Mouse (Mus musculus): Measurements from ENCODE around the gene Myo5a. TPM values are rescaled to one million over a fixed set of nuclear protein-coding genes. Genes with fewer than 3 reads are reported as not detected.

Myo5a gene
- polyA plus RNA-seq, 1 experiment from 2014 or later = 8.6 TPM

DNA sequence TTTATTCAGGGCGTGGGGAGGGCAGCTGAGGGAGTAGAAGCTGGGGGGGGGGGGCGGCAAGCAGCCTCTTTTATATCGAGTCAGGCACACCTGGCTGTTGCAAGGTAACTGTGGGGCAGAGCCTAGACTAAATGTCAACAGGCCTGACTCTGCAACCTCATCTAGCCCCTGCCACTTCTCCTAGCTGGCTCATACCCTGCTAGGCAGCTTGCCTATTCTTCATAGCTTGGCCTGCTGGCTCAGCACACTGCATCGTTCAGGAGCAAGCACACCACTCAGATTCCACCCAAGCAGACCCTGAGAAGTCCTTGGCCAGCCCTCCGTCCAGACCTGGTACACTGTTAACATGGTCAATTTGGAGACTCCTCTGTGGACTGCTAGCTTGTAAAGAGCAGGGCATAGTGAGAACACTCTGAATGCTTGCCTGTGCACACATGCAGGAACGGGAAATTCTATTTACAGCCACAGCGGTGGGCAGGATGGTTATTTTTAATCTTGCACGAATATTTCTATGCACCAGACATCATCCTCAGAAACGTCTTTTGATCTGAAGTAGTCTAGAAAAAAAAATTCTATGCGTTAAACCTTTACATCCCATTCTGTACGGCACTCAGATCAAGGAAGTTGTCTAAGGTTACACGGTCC, 164.3 kb downstream of the Myo5a start:
- Histone ChIP-seq H3K36me3 (ENCODE audit: control insufficient read depth, insufficient read depth, low read length) (no peaks in the 10 kb centered on the region), H3K9ac (ENCODE audit: low read length) (peak overlapping the region; percentile 39), H3K4me2 (ENCODE audit: low read depth, low read length) (peak overlapping the region; percentile 54), H3K27me3 (ENCODE audit: control insufficient read depth, insufficient read depth, low read depth, low read length) (peaks cover 7% of the 10 kb centered on the region; the same call in 1 of the 2 replicates), H3K9me3 (ENCODE audit: control insufficient read depth, low read length) (no peaks in the 10 kb centered on the region), H3K4me3 (ENCODE audit: low read length) (peak overlapping the region; percentile 22), H3K4me1 (replicated peaks; ENCODE audit: control insufficient read depth, insufficient read depth, low read length) (peaks cover 9% of the 10 kb centered on the region), H3K27ac (ENCODE audit: low read length) (peak overlapping the region; percentile 92)
- ATAC-seq (ENCODE audit: low read depth) = peak; percentile 27
- 44% methylated on average over 12 of the region's 12 CpGs for WGBS

- Histone ChIP-seq H3K27me3 (ENCODE audit: control insufficient read depth, insufficient read depth, low read depth, low read length) (peaks cover 5% of the 10 kb centered on the region; the same call in 1 of the 2 replicates), H3K4me2 (ENCODE audit: low read depth, low read length) (peak overlapping the region; percentile 54)
- WGBS = 37% methylated on average over 2 of the region's 2 CpGs
Observed at GRCm38 (mm10) chr9:75235696-75236095, 164.9 kb downstream of the Myo5a start.

DNA sequence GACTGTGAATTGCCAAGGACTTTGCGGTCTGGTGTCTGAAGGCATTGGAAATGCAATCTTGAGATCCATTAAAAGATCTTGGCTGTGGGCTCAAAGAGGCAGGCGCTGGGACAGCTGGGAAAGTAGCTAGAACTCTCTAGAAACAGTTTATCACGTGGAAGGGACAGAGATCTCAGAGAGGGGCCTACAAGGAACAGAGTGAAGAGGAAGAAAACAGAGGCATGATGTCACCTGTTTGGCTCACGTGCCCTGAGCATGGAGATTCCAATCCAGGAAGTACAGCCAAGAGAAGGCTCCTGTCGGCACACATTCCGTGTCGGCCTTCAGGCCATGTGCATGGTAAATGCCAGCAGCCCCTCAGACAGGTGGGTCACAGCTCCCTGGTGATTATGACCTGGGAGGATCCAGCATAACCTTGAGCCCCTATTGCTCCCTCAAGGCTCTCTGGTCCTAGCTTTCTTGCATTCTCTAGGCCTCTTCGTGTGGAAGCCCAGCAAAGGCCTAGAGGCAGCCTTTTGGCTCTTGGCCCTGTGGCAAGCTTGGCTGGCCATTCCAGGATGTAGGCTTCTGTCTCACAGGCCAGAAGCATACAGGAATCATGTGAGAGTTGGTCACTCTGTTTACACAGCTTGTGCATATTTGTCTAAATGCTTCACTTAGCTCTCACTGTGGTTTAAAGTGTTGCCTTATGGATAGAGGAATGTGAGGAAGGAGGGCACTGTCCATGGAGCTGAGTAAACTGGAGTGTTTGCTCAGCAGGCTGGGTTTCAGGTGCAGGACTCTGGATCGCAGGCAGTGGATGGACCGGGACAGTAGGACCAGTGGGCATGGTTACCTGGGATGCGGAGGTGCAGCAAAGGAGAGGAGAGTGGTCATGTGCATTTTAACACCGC, 165.8 kb downstream of the Myo5a start:
- H3K4me2 ChIP-seq (ENCODE audit: low read depth, low read length) = no peak overlapping the region
- ATAC-seq (ENCODE audit: low read depth) = peak; percentile 80
- no peak overlapping the region for H3K9ac ChIP-seq (ENCODE audit: low read length)
- H3K27ac ChIP-seq (ENCODE audit: low read length) = peak overlapping the region; percentile 92
- H3K4me1 ChIP-seq (replicated peaks; ENCODE audit: control insufficient read depth, insufficient read depth, low read length) = peaks cover 9% of the 10 kb centered on the region
- 65% methylated on average over 12 of the region's 12 CpGs for WGBS
- H3K27me3 ChIP-seq (ENCODE audit: control insufficient read depth, insufficient read depth, low read depth, low read length) = peaks cover 5% of the 10 kb centered on the region; the same call in 1 of the 2 replicates
- H3K36me3 ChIP-seq (ENCODE audit: control insufficient read depth, insufficient read depth, low read length) = no peaks in the 10 kb centered on the region
- no peaks in the 10 kb centered on the region for H3K9me3 ChIP-seq (ENCODE audit: control insufficient read depth, low read length)
- H3K4me3 ChIP-seq (ENCODE audit: low read length) = no peak overlapping the region

More at GRCm38 (mm10) chr9:75235696-75236095, 164.9 kb downstream of the Myo5a start:
- no peaks in the 10 kb centered on the region for H3K36me3 ChIP-seq (ENCODE audit: control insufficient read depth, insufficient read depth, low read length)
- peak overlapping the region; percentile 39; the same call in 1 of the 2 replicates for H3K9ac ChIP-seq (ENCODE audit: low read length)
- peak overlapping the region; percentile 92 for H3K27ac ChIP-seq (ENCODE audit: low read length)
- no peaks in the 10 kb centered on the region for H3K9me3 ChIP-seq (ENCODE audit: control insufficient read depth, low read length)
- no peak for ATAC-seq (ENCODE audit: low read depth)
- peak overlapping the region; percentile 22 for H3K4me3 ChIP-seq (ENCODE audit: low read length)
- peaks cover 9% of the 10 kb centered on the region for H3K4me1 ChIP-seq (replicated peaks; ENCODE audit: control insufficient read depth, insufficient read depth, low read length)

GRCm38 (mm10) chr9:75238179-75238578, 167.4 kb downstream of the Myo5a start:
- no peak overlapping the region for H3K4me3 ChIP-seq (ENCODE audit: low read length)
- no peak for ATAC-seq (ENCODE audit: low read depth)
- no peak overlapping the region for H3K9ac ChIP-seq (ENCODE audit: low read length)
- no peaks in the 10 kb centered on the region for H3K36me3 ChIP-seq (ENCODE audit: control insufficient read depth, insufficient read depth, low read length)
- no peaks in the 10 kb centered on the region for H3K27me3 ChIP-seq (ENCODE audit: control insufficient read depth, insufficient read depth, low read depth, low read length)
- no peak overlapping the region for H3K4me2 ChIP-seq (ENCODE audit: low read depth, low read length)
- peaks cover 10% of the 10 kb centered on the region for H3K4me1 ChIP-seq (replicated peaks; ENCODE audit: control insufficient read depth, insufficient read depth, low read length)
- WGBS = 76% methylated on average over 3 of the region's 3 CpGs
- H3K27ac ChIP-seq (ENCODE audit: low read length) = no peak overlapping the region
- H3K9me3 ChIP-seq (ENCODE audit: control insufficient read depth, low read length) = no peaks in the 10 kb centered on the region

DNA sequence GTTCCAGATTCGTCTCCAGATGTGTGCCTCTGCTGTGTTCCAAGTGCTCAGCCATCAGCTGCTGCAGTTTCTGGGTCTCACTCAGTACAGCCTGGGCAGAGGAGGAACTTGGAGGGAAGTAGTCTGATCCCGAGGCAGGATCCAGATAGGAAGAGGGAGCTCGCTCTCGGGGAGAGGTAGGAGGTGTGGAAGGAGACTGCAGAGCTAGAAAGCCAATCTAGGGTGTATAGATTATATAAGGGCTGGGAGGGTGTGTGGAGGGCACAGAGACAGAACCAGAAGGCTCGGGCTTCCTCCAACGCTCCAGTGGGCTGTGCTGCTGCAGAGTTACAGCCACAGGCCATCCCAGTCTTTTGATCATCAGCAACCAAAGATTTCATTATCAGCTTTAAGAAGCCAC, 172.2 kb downstream of the Myo5a start:
- H3K4me3 ChIP-seq (ENCODE audit: low read length) = no peak overlapping the region
- peaks cover 11% of the 10 kb centered on the region for H3K4me1 ChIP-seq (replicated peaks; ENCODE audit: control insufficient read depth, insufficient read depth, low read length)
- 48% methylated on average over 6 of the region's 6 CpGs for WGBS
- H3K27me3 ChIP-seq (ENCODE audit: control insufficient read depth, insufficient read depth, low read depth, low read length) = no peaks in the 10 kb centered on the region
- peaks cover 3% of the 10 kb centered on the region; the same call in 1 of the 2 replicates for H3K36me3 ChIP-seq (ENCODE audit: control insufficient read depth, insufficient read depth, low read length)
- H3K4me2 ChIP-seq (ENCODE audit: low read depth, low read length) = no peak overlapping the region
- ATAC-seq (ENCODE audit: low read depth) = no peak
- H3K9me3 ChIP-seq (ENCODE audit: control insufficient read depth, low read length) = no peaks in the 10 kb centered on the region
- no peak overlapping the region for H3K9ac ChIP-seq (ENCODE audit: low read length)
- peak overlapping the region; percentile 58 for H3K27ac ChIP-seq (ENCODE audit: low read length)

DNA sequence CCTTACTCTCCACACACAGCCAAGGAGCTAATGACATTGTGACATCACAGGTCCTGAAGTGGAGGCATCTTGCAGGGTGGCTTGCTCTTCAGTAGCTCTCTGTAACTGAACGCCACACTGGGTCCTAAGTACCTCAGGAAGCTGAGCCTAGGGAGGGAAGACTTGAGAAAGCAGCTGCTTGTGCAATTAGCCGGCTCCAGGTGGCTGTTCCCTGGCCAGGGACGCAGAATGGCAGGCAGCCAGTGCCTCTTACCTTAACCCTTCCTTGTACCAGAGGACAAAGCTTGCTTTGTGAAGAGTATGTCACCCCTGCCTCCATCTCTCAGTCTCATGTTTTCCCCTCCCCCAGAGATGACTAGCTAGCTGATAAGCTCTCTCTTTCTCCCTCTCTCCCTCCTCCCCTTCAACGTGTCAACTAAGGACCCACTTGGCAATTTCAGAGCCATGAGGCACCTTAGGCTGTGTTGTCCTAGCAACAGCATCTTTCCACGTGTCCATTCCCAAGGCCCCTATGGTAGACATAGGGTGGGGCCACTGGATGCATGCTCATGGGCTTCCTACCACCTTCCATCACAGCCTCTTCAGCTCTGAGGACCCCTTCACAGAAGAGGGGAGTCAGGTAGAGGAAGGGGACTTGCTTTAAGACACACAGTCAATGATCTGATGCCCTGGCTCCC, 173.1 kb downstream of the Myo5a start:
- H3K36me3 ChIP-seq (ENCODE audit: control insufficient read depth, insufficient read depth, low read length) = peaks cover 3% of the 10 kb centered on the region; the same call in 1 of the 2 replicates
- peaks cover 8% of the 10 kb centered on the region for H3K4me1 ChIP-seq (replicated peaks; ENCODE audit: control insufficient read depth, insufficient read depth, low read length)
- peak; percentile 92 for ATAC-seq (ENCODE audit: low read depth)
- H3K27me3 ChIP-seq (ENCODE audit: control insufficient read depth, insufficient read depth, low read depth, low read length) = no peaks in the 10 kb centered on the region
- H3K27ac ChIP-seq (ENCODE audit: low read length) = peak overlapping the region; percentile 58
- no peaks in the 10 kb centered on the region for H3K9me3 ChIP-seq (ENCODE audit: control insufficient read depth, low read length)
- WGBS = 17% methylated on average over 5 of the region's 5 CpGs
- no peak overlapping the region for H3K4me3 ChIP-seq (ENCODE audit: low read length)
- H3K4me2 ChIP-seq (ENCODE audit: low read depth, low read length) = no peak overlapping the region
- H3K9ac ChIP-seq (ENCODE audit: low read length) = no peak overlapping the region

DNA sequence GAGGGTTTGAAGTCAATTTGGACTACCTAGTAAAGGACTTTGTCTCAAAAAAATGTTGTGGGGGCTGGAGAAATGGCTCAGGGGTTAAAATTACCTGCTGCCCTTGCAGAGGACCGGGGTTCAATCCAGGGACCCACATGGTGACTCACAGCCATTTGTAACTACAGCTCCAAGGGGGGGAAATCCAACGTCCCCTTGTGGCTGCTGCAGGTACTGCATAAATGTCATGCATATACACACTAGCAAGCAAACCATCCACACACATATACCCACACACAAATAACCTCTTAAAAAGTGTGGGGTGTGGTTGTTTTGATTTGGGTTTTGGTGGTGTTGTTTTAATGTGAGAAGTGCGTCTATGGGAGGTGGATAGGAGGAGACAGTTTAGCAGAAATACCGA, 173.7 kb downstream of the Myo5a start:
- WGBS = 56% methylated on average over 4 of the region's 4 CpGs
- ATAC-seq (ENCODE audit: low read depth) = no peak

GRCm38 (mm10) chr9:75246080-75246930, 175.5 kb downstream of the Myo5a start:
- no peaks in the 10 kb centered on the region for H3K9me3 ChIP-seq (ENCODE audit: control insufficient read depth, low read length)
- 88% methylated on average over 13 of the region's 13 CpGs for WGBS
- no peak overlapping the region for H3K4me2 ChIP-seq (ENCODE audit: low read depth, low read length)
- H3K9ac ChIP-seq (ENCODE audit: low read length) = no peak overlapping the region
- no peaks in the 10 kb centered on the region for H3K27me3 ChIP-seq (ENCODE audit: control insufficient read depth, insufficient read depth, low read depth, low read length)
- H3K36me3 ChIP-seq (ENCODE audit: control insufficient read depth, insufficient read depth, low read length) = peaks cover 5% of the 10 kb centered on the region; the same call in 1 of the 2 replicates
- H3K27ac ChIP-seq (ENCODE audit: low read length) = no peak overlapping the region
- H3K4me1 ChIP-seq (replicated peaks; ENCODE audit: control insufficient read depth, insufficient read depth, low read length) = peaks cover 8% of the 10 kb centered on the region
- ATAC-seq (ENCODE audit: low read depth) = no peak
- no peak overlapping the region for H3K4me3 ChIP-seq (ENCODE audit: low read length)

More for the DNA sequence above, 173.7 kb downstream of the Myo5a start:
- no peak overlapping the region for H3K9ac ChIP-seq (ENCODE audit: low read length)
- H3K4me3 ChIP-seq (ENCODE audit: low read length) = no peak overlapping the region
- peak overlapping the region; percentile 51; the same call in 1 of the 2 replicates for H3K27ac ChIP-seq (ENCODE audit: low read length)
- H3K4me2 ChIP-seq (ENCODE audit: low read depth, low read length) = no peak overlapping the region
- H3K4me1 ChIP-seq (replicated peaks; ENCODE audit: control insufficient read depth, insufficient read depth, low read length) = peaks cover 8% of the 10 kb centered on the region
- no peaks in the 10 kb centered on the region for H3K27me3 ChIP-seq (ENCODE audit: control insufficient read depth, insufficient read depth, low read depth, low read length)
- H3K36me3 ChIP-seq (ENCODE audit: control insufficient read depth, insufficient read depth, low read length) = peaks cover 5% of the 10 kb centered on the region; the same call in 1 of the 2 replicates
- H3K9me3 ChIP-seq (ENCODE audit: control insufficient read depth, low read length) = no peaks in the 10 kb centered on the region

Data from lung, embryonic 16.5 days (tissue).